Mouse (Mus musculus) bone marrow, adult 2 months (tissue): Measurements from ENCODE around the gene Sez6l2. TPM values are rescaled to one million over a fixed set of nuclear protein-coding genes. Genes with fewer than 3 reads are reported as not detected.

Experiments
- H3K27ac ChIP-seq: fragments of 200-500 bp; 2 replicates; pipeline ENCODE4 v1.5.1; 2012; ENCODE audit warnings: low read depth, mild to moderate bottlenecking, control low read depth, inconsistent platforms, low read length; ENCODE audit not compliant: control insufficient read depth, poor library complexity, insufficient read depth
- H3K4me1 ChIP-seq: fragments of 200-500 bp; 2 replicates; pipeline ENCODE4 v1.6.1; 2011; ENCODE audit warnings: low read length; ENCODE audit not compliant: control insufficient read depth, insufficient read depth
- H3K4me3 ChIP-seq: fragments of 200-500 bp; replicated peaks from 2 replicates; pipeline ENCODE3; 2011; ENCODE audit warnings: mild to moderate bottlenecking, low read depth, low read length, control low read depth; ENCODE audit not compliant: control insufficient read depth
- CTCF ChIP-seq: fragments of 200-500 bp; IDR thresholded peaks from 2 replicates; pipeline ENCODE4 v1.5.1; 2011; ENCODE audit warnings: low read length, control low read depth; ENCODE audit not compliant: control insufficient read depth, insufficient read depth
- POLR2A ChIP-seq: fragments of 200-500 bp; IDR thresholded peaks from 2 replicates; pipeline ENCODE4 v1.6.1; 2011; ENCODE audit warnings: low read depth, mild to moderate bottlenecking, control low read depth, low read length, borderline replicate concordance; ENCODE audit not compliant: control insufficient read depth
- WGBS: fragments of 180-500 bp; shearing (Covaris S2); methylation state at CpG from one replicate; pipeline ENCODE4 v1.1.7; 2018; 5-methylcytosine and 5-hydroxymethylcytosine counted together
- polyA plus RNA-seq: library from polyadenylated mRNA; stranded (reverse); fragments of >200 nt; gene quantifications from 2 replicates; pipeline ENCODE4 v1.2.4, GENCODE M21; 2011; ENCODE audit warnings: low replicate concordance; ENCODE audit not compliant: missing spikeins, insufficient read depth, insufficient read length

Sez6l2 gene
- polyA plus RNA-seq, 1 experiment = 3.5 TPM

DNA sequence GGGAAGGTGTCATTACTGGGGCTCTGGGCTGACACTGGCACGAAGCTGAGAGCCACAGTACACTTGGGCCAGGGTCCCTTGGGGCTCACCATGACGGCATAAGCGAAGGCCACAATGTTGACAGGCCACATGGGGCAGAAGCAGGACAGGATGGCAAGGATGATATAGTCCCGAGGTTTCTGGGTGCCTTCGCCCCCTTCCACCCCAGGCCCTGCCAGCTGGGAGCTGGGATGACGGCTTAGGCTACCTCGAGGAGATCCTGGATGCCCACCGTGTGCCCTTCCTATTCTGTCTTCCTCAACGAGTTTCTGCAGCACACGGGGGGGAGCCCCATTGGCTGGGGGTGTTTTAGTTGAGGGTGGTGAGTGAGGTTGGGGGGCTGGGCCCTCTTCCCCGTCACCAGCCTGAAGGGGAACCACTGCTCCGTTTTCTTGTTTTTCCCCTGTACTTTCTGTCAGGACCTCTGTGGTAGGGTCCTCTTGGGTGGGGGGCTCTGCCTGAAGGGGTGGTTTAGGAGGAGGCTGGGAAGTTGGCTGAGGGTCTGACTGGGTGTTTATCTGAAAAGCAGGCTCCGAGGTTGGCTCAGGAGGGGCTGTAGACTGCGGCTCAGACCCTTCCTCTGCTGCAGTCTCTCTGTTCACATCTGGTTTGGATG lies 69.1 kb downstream of the Sez6l2 start:
- no peak overlapping the region for H3K27ac ChIP-seq
- TF ChIP-seq CTCF (no peak), POLR2A (no peak)
- peaks cover 12% of the 10 kb centered on the region for H3K4me1 ChIP-seq
- H3K4me3 ChIP-seq = no peak overlapping the region
- WGBS = 75% methylated on average over 14 of the region's 14 CpGs

DNA sequence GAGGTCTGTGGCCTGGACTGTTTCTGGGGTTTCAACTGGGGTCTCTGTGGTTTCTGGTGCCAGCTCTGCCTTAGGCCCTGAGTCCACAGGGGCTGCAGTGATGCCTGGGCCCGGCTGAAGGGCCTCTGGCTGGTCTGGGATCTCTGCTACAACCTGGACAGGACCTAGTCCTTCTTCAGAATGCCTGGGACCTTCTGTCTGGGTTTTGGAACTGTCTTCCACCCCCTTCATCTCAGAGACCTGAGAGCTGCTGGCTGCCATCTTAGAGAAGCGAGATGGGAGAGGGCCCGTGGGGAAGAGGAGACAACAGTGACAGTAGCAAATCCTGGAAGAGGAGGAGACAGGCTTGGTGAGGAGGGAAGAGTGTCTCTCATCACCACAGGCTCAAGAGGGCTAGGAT lies 69.7 kb downstream of the Sez6l2 start:
- 79% methylated on average over 3 of the region's 3 CpGs for whole genome bisulfite sequencing
- H3K27ac ChIP-seq = no peak overlapping the region
- no peak overlapping the region for H3K4me3 ChIP-seq
- peaks cover 11% of the 10 kb centered on the region for H3K4me1 ChIP-seq
- TF ChIP-seq CTCF = no peak
- no peak for TF ChIP-seq POLR2A

Other genes starting within 250 kb of the Sez6l2 start
- gene Coro1a, start 242.8 kb upstream of the Sez6l2 start, polyA plus RNA-seq = 370 and 776 TPM in 2 replicates
- gene Mapk3, start 191.0 kb upstream of the Sez6l2 start, polyA plus RNA-seq = 78.4 and 117 TPM in 2 replicates
- gene Gdpd3, start 184.2 kb upstream of the Sez6l2 start, polyA plus RNA-seq = 20.1 and 40.1 TPM in 2 replicates
- 236 and 411 TPM in 2 replicates for gene Ypel3, start 173.6 kb upstream of the Sez6l2 start, polyA plus RNA-seq
- 7.5 and 13.7 TPM in 2 replicates for gene Tbx6, start 169.1 kb upstream of the Sez6l2 start, polyA plus RNA-seq
- gene Ppp4c, start 158.1 kb upstream of the Sez6l2 start, polyA plus RNA-seq = 90.6 and 130 TPM in 2 replicates
- 1.9 TPM in 1 of 2 replicates, not detected in the other for gene Fam57b, start 152.9 kb upstream of the Sez6l2 start, polyA plus RNA-seq
- not detected in 2 replicates for gene 4930451I11Rik, start 118.9 kb upstream of the Sez6l2 start, polyA plus RNA-seq
- not detected in 2 replicates for gene Doc2a, start 103.1 kb upstream of the Sez6l2 start, polyA plus RNA-seq
- 77.2 and 107 TPM in 2 replicates for gene Hirip3, start 88.6 kb upstream of the Sez6l2 start, polyA plus RNA-seq
- gene Ino80e, start 88.2 kb upstream of the Sez6l2 start, polyA plus RNA-seq = 38.1 and 59.7 TPM in 2 replicates
- gene Taok2, start 65.9 kb upstream of the Sez6l2 start, polyA plus RNA-seq = 113 and 149 TPM in 2 replicates
- gene Tmem219, start 27.6 kb upstream of the Sez6l2 start, polyA plus RNA-seq = 39.9 and 76.2 TPM in 2 replicates
- gene Kctd13, start 21.7 kb upstream of the Sez6l2 start, polyA plus RNA-seq = 4.0 and 17.3 TPM in 2 replicates
- gene Asphd1, start 981 bp upstream of the Sez6l2 start, polyA plus RNA-seq = not detected in 2 replicates
- 51.4 and 89.1 TPM in 2 replicates for gene Cdipt, start 25.4 kb downstream of the Sez6l2 start, polyA plus RNA-seq
- gene Cdiptos, start 25.5 kb downstream of the Sez6l2 start, polyA plus RNA-seq = 2.3 and 2.4 TPM in 2 replicates
- 6.3 and 15.1 TPM in 2 replicates for gene Mvp, start 64.1 kb downstream of the Sez6l2 start, polyA plus RNA-seq
- not detected in 2 replicates for gene Pagr1b, start 65.9 kb downstream of the Sez6l2 start, polyA plus RNA-seq
- 20.4 TPM in 1 of 2 replicates, not detected in the other for gene Pagr1a, start 66.8 kb downstream of the Sez6l2 start, polyA plus RNA-seq
- gene Gm42742, start 70.5 kb downstream of the Sez6l2 start, polyA plus RNA-seq = 11.2 and 52.5 TPM in 2 replicates
- 5.3 TPM in 1 of 2 replicates, not detected in the other for gene Prrt2, start 70.6 kb downstream of the Sez6l2 start, polyA plus RNA-seq
- gene Maz, start 76.5 kb downstream of the Sez6l2 start, polyA plus RNA-seq = 153 and 314 TPM in 2 replicates
- gene Kif22, start 91.9 kb downstream of the Sez6l2 start, polyA plus RNA-seq = 114 and 164 TPM in 2 replicates
- 3.1 TPM in 1 of 2 replicates, not detected in the other for gene Zg16, start 136.8 kb downstream of the Sez6l2 start, polyA plus RNA-seq
- 13.6 and 36.8 TPM in 2 replicates for gene AI467606, start 140.8 kb downstream of the Sez6l2 start, polyA plus RNA-seq
- gene Qprt, start 171.7 kb downstream of the Sez6l2 start, polyA plus RNA-seq = 1.4 and 10.6 TPM in 2 replicates
- 29.7 and 49.2 TPM in 2 replicates for gene Spn, start 187.3 kb downstream of the Sez6l2 start, polyA plus RNA-seq
- gene Cd2bp2, start 245.5 kb downstream of the Sez6l2 start, polyA plus RNA-seq = 46.6 and 64.1 TPM in 2 replicates